Mouse (Mus musculus) forebrain, embryonic 10.5 days (tissue): Measurements from ENCODE around the gene Depdc5. TPM values are rescaled to one million over a fixed set of nuclear protein-coding genes. Genes with fewer than 3 reads are reported as not detected.

Source experiments
- DNase-seq: peaks from one replicate; pipeline ENCODE4 v3.0.0-alpha.2; 2017; ENCODE audit warnings: low spot score; ENCODE audit errors: extremely low spot score
- H3K27ac ChIP-seq: fragments of 300-500 bp; sonication (generic); 2 replicates; pipeline ENCODE4 v1.5.1; 2016; ENCODE audit warnings: mild to moderate bottlenecking
- H3K27me3 ChIP-seq: fragments of 300-500 bp; sonication (generic); 2 replicates; pipeline ENCODE4 v1.6.1; 2016; ENCODE audit warnings: mild to moderate bottlenecking; ENCODE audit not compliant: poor library complexity, severe bottlenecking
- H3K36me3 ChIP-seq: fragments of 300-500 bp; sonication (generic); replicated peaks from 2 replicates; pipeline ENCODE4 v1.6.1; 2016; ENCODE audit warnings: mild to moderate bottlenecking, moderate library complexity
- H3K4me1 ChIP-seq: fragments of 300-500 bp; sonication (generic); 2 replicates; pipeline ENCODE4 v1.6.1; 2016
- H3K4me3 ChIP-seq: fragments of 300-500 bp; sonication (generic); 2 replicates; pipeline ENCODE4 v1.5.1; 2016; ENCODE audit warnings: mild to moderate bottlenecking, moderate library complexity
- H3K9me3 ChIP-seq: fragments of 300-500 bp; sonication (generic); 2 replicates; pipeline ENCODE4 v1.6.1; 2016; ENCODE audit warnings: mild to moderate bottlenecking, moderate library complexity
- whole genome bisulfite sequencing: fragments of 180-500 bp; shearing (Covaris S2); methylation state at CpG from one replicate; pipeline ENCODE4 v1.1.7; 2016; 5-methylcytosine and 5-hydroxymethylcytosine counted together
- polyA plus RNA-seq: library from polyadenylated mRNA; unstranded; fragments of >200 nt; fragmentation: Nextera tagmentation; extraction: Ambion mirVana; gene quantifications from 2 replicates; pipeline ENCODE4 v1.2.1, GENCODE M21; 2016

The Depdc5 gene
- polyA plus RNA-seq, 1 experiment from 2014 or later, result 37.2 TPM

DNA sequence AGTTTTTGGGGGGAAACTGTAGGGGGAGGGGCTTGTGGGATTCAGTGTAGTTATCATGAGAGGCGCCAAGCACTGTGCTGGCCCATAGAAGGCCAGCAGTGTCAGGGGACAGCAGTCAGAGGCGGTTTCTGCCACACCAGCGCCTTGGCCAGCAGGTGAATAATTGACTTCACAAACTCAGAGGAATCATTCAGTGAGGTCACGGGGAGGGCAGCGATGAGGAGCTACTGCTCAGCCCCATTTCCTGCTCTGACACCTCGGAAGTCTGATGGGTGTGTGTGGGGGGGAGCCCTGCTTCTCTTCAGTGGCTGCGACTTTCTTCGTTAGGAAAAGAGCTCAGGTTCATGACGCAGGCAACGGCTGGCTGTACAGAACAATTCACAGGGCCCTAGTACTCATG lies 179.9 kb downstream of the Depdc5 start:
- Histone ChIP-seq H3K4me3 (no peak overlapping the region), H3K9me3 (peaks cover 4% of the 10 kb centered on the region; the same call in 1 of the 2 replicates), H3K27me3 (no peaks in the 10 kb centered on the region), H3K4me1 (peaks cover 3% of the 10 kb centered on the region), H3K36me3 (no peaks in the 10 kb centered on the region), H3K27ac (no peak overlapping the region)
- DNase-seq, result no peak
- 77% methylated on average over 10 of the region's 10 CpGs for WGBS

Other genes starting within 250 kb of the Depdc5 start
- 76.8 and 78.3 TPM in 2 replicates for gene Pisd, start 78.1 kb upstream of the Depdc5 start, polyA plus RNA-seq
- not detected in 2 replicates for gene Gm20671, start 36.6 kb upstream of the Depdc5 start, polyA plus RNA-seq
- gene Prr14l, start 9.4 kb upstream of the Depdc5 start, polyA plus RNA-seq, result 17.2 and 20.3 TPM in 2 replicates
- 440 and 451 TPM in 2 replicates for gene Ywhah, start 155.1 kb downstream of the Depdc5 start, polyA plus RNA-seq
- 0.04 TPM in 1 of 2 replicates, not detected in the other for gene Slc5a1, start 240.5 kb downstream of the Depdc5 start, polyA plus RNA-seq